ENCODE assay signal across 31 mouse cellular contexts in genomic region chr13:18988323-18988722, GRCm38 (mm10). TPM values are rescaled to one million over a fixed set of nuclear protein-coding genes. Genes with fewer than 3 reads are reported as not detected.
DNase-seq lines count a peak whose midpoint lies in the region; ATAC-seq and TF ChIP-seq lines count a peak whose summit lies in the region.
"Had no signal": no experiment of that assay in that cellular context is flagged by ENCODE, and none has a peak within 500 bp of the region (broad histone marks: within the 10 kb centered on the region; RNA-seq: fewer than 3 reads in every experiment).

No protein-coding gene starts in this region.

- DNase-seq in frontal cortex, postnatal 10 days (ENCODE audit: low spot score in 2 of 2) = no peak
- peak; percentile 12 for DNase-seq in midbrain, postnatal 0 days (ENCODE audit: low spot score)
- no peak for DNase-seq in spleen, postnatal 10 days (ENCODE audit: low spot score in 2 of 2)
- DNase-seq: adrenal gland, adult 2 months; adrenal gland, postnatal 14 days; B cell, adult 2 months; cerebellum, adult 11 months; cerebellum, postnatal 10 days; embryo, embryonic 11 days; gastrocnemius, adult 2 months; gastrocnemius, postnatal 14 days; heart, adult 18-20 months; heart, postnatal 10 days; heart, postnatal 36 days; kidney, adult 2 months had no signal

- WGBS in forebrain, embryonic 13.5 days = 66% methylated on average over 4 of the region's 4 CpGs
- WGBS in forebrain, embryonic 12.5 days = 77% methylated on average over 4 of the region's 4 CpGs
- 58% methylated on average over 4 of the region's 4 CpGs for WGBS in midbrain, postnatal 0 days
- WGBS in midbrain, embryonic 16.5 days = 55% methylated on average over 4 of the region's 4 CpGs

- no peak for TF ChIP-seq CTCF in midbrain, postnatal 0 days (IDR thresholded peaks at IDR 0.05)

- no peak overlapping the region for H3K4me2 ChIP-seq in forebrain, embryonic 13.5 days
- no peak overlapping the region for H3K4me2 ChIP-seq in forebrain, embryonic 12.5 days
- no peak overlapping the region for H3K4me2 ChIP-seq in midbrain, postnatal 0 days (ENCODE audit: low read depth, low read length, poor library complexity, severe bottlenecking)
- H3K4me2 ChIP-seq in midbrain, embryonic 16.5 days (ENCODE audit: low read length) = no peak overlapping the region
- H3K4me2 ChIP-seq: embryonic facial prominence, embryonic 13.5 days; heart, embryonic 12.5 days; heart, embryonic 15.5 days; hindbrain, embryonic 13.5 days had no signal

- H3K27me3 ChIP-seq in forebrain, embryonic 13.5 days = no peaks in the 10 kb centered on the region
- H3K27me3 ChIP-seq in forebrain, embryonic 12.5 days = no peaks in the 10 kb centered on the region
- no peaks in the 10 kb centered on the region for H3K27me3 ChIP-seq in midbrain, postnatal 0 days (ENCODE audit: insufficient read depth, low read length)
- H3K27me3 ChIP-seq in midbrain, embryonic 16.5 days (ENCODE audit: control insufficient read depth, insufficient read depth, low read depth, low read length) = no peaks in the 10 kb centered on the region
- H3K27me3 ChIP-seq: CH12.LX; embryonic facial prominence, embryonic 13.5 days; heart, embryonic 12.5 days; heart, embryonic 15.5 days; hindbrain, embryonic 13.5 days had no signal

- no peaks in the 10 kb centered on the region for H3K9me3 ChIP-seq in forebrain, embryonic 13.5 days (replicated peaks)
- no peaks in the 10 kb centered on the region for H3K9me3 ChIP-seq in forebrain, embryonic 12.5 days
- no peaks in the 10 kb centered on the region for H3K9me3 ChIP-seq in midbrain, postnatal 0 days (ENCODE audit: low read length)
- H3K9me3 ChIP-seq in midbrain, embryonic 16.5 days (replicated peaks; ENCODE audit: control insufficient read depth, low read length, poor library complexity, severe bottlenecking) = no peaks in the 10 kb centered on the region
- H3K9me3 ChIP-seq: embryonic facial prominence, embryonic 10.5 days; embryonic facial prominence, embryonic 13.5 days; G1E; heart, embryonic 12.5 days; heart, embryonic 15.5 days; hindbrain, embryonic 10.5 days; hindbrain, embryonic 13.5 days had no signal

- H3K36me3 ChIP-seq in forebrain, embryonic 13.5 days (ENCODE audit: poor library complexity, severe bottlenecking) = no peaks in the 10 kb centered on the region
- no peaks in the 10 kb centered on the region for H3K36me3 ChIP-seq in forebrain, embryonic 12.5 days (replicated peaks)
- no peaks in the 10 kb centered on the region for H3K36me3 ChIP-seq in midbrain, postnatal 0 days (ENCODE audit: insufficient read depth, low read length)
- no peaks in the 10 kb centered on the region for H3K36me3 ChIP-seq in midbrain, embryonic 16.5 days (ENCODE audit: control insufficient read depth, insufficient read depth, low read length)
- H3K36me3 ChIP-seq: embryonic facial prominence, embryonic 10.5 days; embryonic facial prominence, embryonic 13.5 days; G1E; heart, embryonic 12.5 days; heart, embryonic 15.5 days; hindbrain, embryonic 10.5 days; hindbrain, embryonic 13.5 days had no signal

- H3K9ac ChIP-seq in forebrain, embryonic 13.5 days = no peak overlapping the region
- no peak overlapping the region for H3K9ac ChIP-seq in forebrain, embryonic 12.5 days
- H3K9ac ChIP-seq in midbrain, postnatal 0 days (replicated peaks; ENCODE audit: low read length, poor library complexity, severe bottlenecking) = no peak overlapping the region
- no peak overlapping the region for H3K9ac ChIP-seq in midbrain, embryonic 16.5 days (ENCODE audit: low read depth, low read length)
- H3K9ac ChIP-seq: embryonic facial prominence, embryonic 13.5 days; heart, embryonic 12.5 days; heart, embryonic 15.5 days; hindbrain, embryonic 13.5 days had no signal

- 0 out of 2 replicates have a peak, but pooled peaks have one; percentile 24 for ATAC-seq in forebrain, embryonic 13.5 days
- no peak for ATAC-seq in forebrain, embryonic 12.5 days (ENCODE audit: low FRiP score)
- 0 out of 2 replicates have a peak, but pooled peaks have one; percentile 20 for ATAC-seq in frontal cortex, adult (ENCODE audit: low TSS enrichment)
- ATAC-seq in midbrain, postnatal 0 days (ENCODE audit: low FRiP score) = no peak
- no peak for ATAC-seq in midbrain, embryonic 16.5 days
- ATAC-seq: hindbrain, embryonic 16.5 days; inflammation-experienced regulatory T-cells, adult 6 months; intestine, embryonic 16.5 days had no signal

- no peak overlapping the region for H3K4me3 ChIP-seq in forebrain, embryonic 13.5 days
- H3K4me3 ChIP-seq in forebrain, embryonic 12.5 days (replicated peaks) = no peak overlapping the region
- H3K4me3 ChIP-seq in midbrain, postnatal 0 days (ENCODE audit: low read depth, low read length) = no peak overlapping the region
- no peak overlapping the region for H3K4me3 ChIP-seq in midbrain, embryonic 16.5 days (ENCODE audit: low read depth, low read length)
- H3K4me3 ChIP-seq: embryonic facial prominence, embryonic 10.5 days; embryonic facial prominence, embryonic 13.5 days; erythroblast, embryonic 14.5 days; gastrocnemius, adult 2 months; heart, embryonic 12.5 days; heart, embryonic 15.5 days; hindbrain, embryonic 10.5 days; hindbrain, embryonic 13.5 days had no signal

- H3K27ac ChIP-seq in forebrain, embryonic 13.5 days = no peak overlapping the region
- no peak overlapping the region for H3K27ac ChIP-seq in forebrain, embryonic 12.5 days
- no peak overlapping the region for H3K27ac ChIP-seq in midbrain, postnatal 0 days (ENCODE audit: low read depth, low read length)
- no peak overlapping the region for H3K27ac ChIP-seq in midbrain, embryonic 16.5 days (ENCODE audit: low read length)
- H3K27ac ChIP-seq: embryonic facial prominence, embryonic 10.5 days; embryonic facial prominence, embryonic 13.5 days; gastrocnemius, adult 2 months; heart, embryonic 15.5 days; hindbrain, embryonic 10.5 days; hindbrain, embryonic 13.5 days had no signal

- 0 out of 2 replicates have a peak, but pooled peaks cover 4% of the 10 kb centered on the region for H3K4me1 ChIP-seq in forebrain, embryonic 13.5 days
- H3K4me1 ChIP-seq in forebrain, embryonic 12.5 days = 0 out of 2 replicates have a peak, but pooled peaks cover 5% of the 10 kb centered on the region
- H3K4me1 ChIP-seq in midbrain, postnatal 0 days (ENCODE audit: insufficient read depth, low read length) = no peaks in the 10 kb centered on the region
- 0 out of 2 replicates have a peak, but pooled peaks cover 4% of the 10 kb centered on the region for H3K4me1 ChIP-seq in midbrain, embryonic 16.5 days (ENCODE audit: control insufficient read depth, insufficient read depth, low read length)
- H3K4me1 ChIP-seq: embryonic facial prominence, embryonic 13.5 days; heart, embryonic 12.5 days; heart, embryonic 15.5 days had no signal

RNA-seq across cellular contexts. Expression of gene Amph, which starts 40.3 kb away (rescaled TPM):
- polyA plus RNA-seq in forebrain, embryonic 13.5 days (2015; fragmentation: Nextera tagmentation; extraction: Ambion mirVana) = 17.9 and 21.8 TPM in 2 replicates
- polyA plus RNA-seq in forebrain, embryonic 12.5 days (2016; fragmentation: Nextera tagmentation; extraction: Ambion mirVana) = 10.8 and 11.7 TPM in 2 replicates
- 110 TPM in 2 replicates for total RNA-seq in midbrain, postnatal 0 days (2014; rRNA removed)
- 63.8 and 65.2 TPM in 2 replicates for polyA plus RNA-seq in midbrain, postnatal 0 days (2015; fragmentation: Nextera tagmentation; extraction: Ambion mirVana)
- 58.9 and 67.8 TPM in 2 replicates for polyA plus RNA-seq in midbrain, embryonic 16.5 days (2015; fragmentation: Nextera tagmentation; extraction: Ambion mirVana)
- total RNA-seq: CH12.LX had no signal
- polyA plus RNA-seq: erythroblast, embryonic 14.5 days had no signal

Comparison
In these comparisons a context has a peak if more than half of its experiments do, and no peak if none do; other contexts are left out.
1. ATAC-seq: peak in forebrain, embryonic 13.5 days (single experiment) and frontal cortex, adult (single experiment); none in forebrain, embryonic 12.5 days (single experiment), midbrain, postnatal 0 days (single experiment) and midbrain, embryonic 16.5 days (single experiment).